Mouse (Mus musculus) neural tube, embryonic 13.5 days (tissue): Measurements from ENCODE around the gene Azin2. TPM values are rescaled to one million over a fixed set of nuclear protein-coding genes. Genes with fewer than 3 reads are reported as not detected.

Experiments
- ATAC-seq: fragments of 200-750 bp; cut with Nextera tagmentation; 2 replicates; pipeline ENCODE4 v1.8.0; 2017; ENCODE audit warnings: low read depth, mild to moderate bottlenecking, moderate TSS enrichment, moderate library complexity
- H3K27ac ChIP-seq: fragments of 300-500 bp; sonication (generic); replicated peaks from 2 replicates; pipeline ENCODE4 v1.5.1; 2015; ENCODE audit warnings: moderate library complexity, mild to moderate bottlenecking, inconsistent platforms
- H3K27me3 ChIP-seq: fragments of 300-500 bp; sonication (generic); 2 replicates; pipeline ENCODE4 v1.6.1; 2015; ENCODE audit warnings: mild to moderate bottlenecking, inconsistent platforms
- H3K36me3 ChIP-seq: fragments of 300-500 bp; sonication (generic); 2 replicates; pipeline ENCODE4 v1.6.1; 2015; ENCODE audit warnings: mild to moderate bottlenecking, inconsistent platforms
- H3K4me1 ChIP-seq: fragments of 300-500 bp; sonication (generic); replicated peaks from 2 replicates; pipeline ENCODE4 v1.6.1; 2015; ENCODE audit warnings: inconsistent platforms
- H3K4me2 ChIP-seq: fragments of 300-500 bp; sonication (generic); 2 replicates; pipeline ENCODE4 v1.6.1; 2015; ENCODE audit warnings: inconsistent platforms, mild to moderate bottlenecking, moderate library complexity
- H3K4me3 ChIP-seq: fragments of 300-500 bp; sonication (generic); 2 replicates; pipeline ENCODE4 v1.5.1; 2015; ENCODE audit warnings: mild to moderate bottlenecking, inconsistent platforms
- H3K9ac ChIP-seq: fragments of 300-500 bp; sonication (generic); 2 replicates; pipeline ENCODE4 v1.6.1; 2015; ENCODE audit warnings: moderate library complexity, mild to moderate bottlenecking, inconsistent platforms
- H3K9me3 ChIP-seq: fragments of 300-500 bp; sonication (generic); 2 replicates; pipeline ENCODE4 v1.6.1; 2016; ENCODE audit warnings: inconsistent platforms
- WGBS: fragments of 180-500 bp; shearing (Covaris S2); methylation state at CpG from one replicate; pipeline ENCODE4 v1.1.7; 2015; 5-methylcytosine and 5-hydroxymethylcytosine counted together
- polyA plus RNA-seq: library from polyadenylated mRNA; unstranded; fragments of >200 nt; fragmentation: Nextera tagmentation; extraction: Ambion mirVana; gene quantifications from 2 replicates; pipeline ENCODE4 v1.2.1, GENCODE M21; 2015

Gene Azin2
- polyA plus RNA-seq: 14.3 and 16.9 TPM in 2 replicates

- Histone ChIP-seq H3K36me3 (no peaks in the 10 kb centered on the region), H3K27ac (peak within 1 kb of the TSS; percentile 73)
- under 1% methylated on average over 71 of the region's 72 CpGs for WGBS
These were observed at the start of gene Azin2 for GRCm38 (mm10) chr4:128962029-128962925. TSS of gene Azin2 (minus strand) at chr4:128962442.

GRCm38 (mm10) chr4:129011604-129012121 is 49.4 kb upstream of the Azin2 start:
- Histone ChIP-seq H3K9me3 (no peaks in the 10 kb centered on the region), H3K36me3 (peaks cover 38% of the 10 kb centered on the region), H3K27me3 (no peaks in the 10 kb centered on the region), H3K9ac (no peak overlapping the region), H3K4me1 (peaks cover 37% of the 10 kb centered on the region), H3K27ac (peak overlapping the region; percentile 54), H3K4me2 (no peak overlapping the region), H3K4me3 (no peak overlapping the region)
- WGBS: 36% methylated on average over 15 of the region's 15 CpGs
- ATAC-seq: peak; percentile 27; the same call in 1 of the 2 replicates

More at GRCm38 (mm10) chr4:128962029-128962925, at the start of gene Azin2:
- Histone ChIP-seq H3K4me3 (peak within 1 kb of the TSS; percentile 64), H3K4me1 (peaks cover 48% of the 10 kb centered on the region), H3K4me2 (peak within 1 kb of the TSS; percentile 75), H3K9me3 (no peaks in the 10 kb centered on the region), H3K27me3 (peaks cover 6% of the 10 kb centered on the region; the same call in 1 of the 2 replicates), H3K9ac (peak within 1 kb of the TSS; percentile 87)
- peak; percentile 96 for ATAC-seq

- H3K36me3 ChIP-seq: peaks cover 54% of the 10 kb centered on the region
These were observed 47.3 kb upstream of the Azin2 start for GRCm38 (mm10) chr4:129009521-129009920.

GRCm38 (mm10) chr4:129008672-129009071 is 46.4 kb upstream of the Azin2 start:
- WGBS: 81% methylated on average over 3 of the region's 3 CpGs
- no peak for ATAC-seq
- no peak overlapping the region for H3K4me3 ChIP-seq
- no peaks in the 10 kb centered on the region for H3K27me3 ChIP-seq
- H3K36me3 ChIP-seq: peaks cover 59% of the 10 kb centered on the region
- H3K4me1 ChIP-seq: peaks cover 37% of the 10 kb centered on the region
- H3K4me2 ChIP-seq: no peak overlapping the region
- H3K27ac ChIP-seq: no peak overlapping the region
- no peak overlapping the region for H3K9ac ChIP-seq
- no peaks in the 10 kb centered on the region for H3K9me3 ChIP-seq

More at GRCm38 (mm10) chr4:129009521-129009920, 47.3 kb upstream of the Azin2 start:
- ATAC-seq: no peak
- H3K4me1 ChIP-seq: peaks cover 37% of the 10 kb centered on the region
- no peak overlapping the region for H3K4me2 ChIP-seq
- no peak overlapping the region for H3K9ac ChIP-seq
- H3K27me3 ChIP-seq: no peaks in the 10 kb centered on the region
- no peak overlapping the region for H3K4me3 ChIP-seq
- 63% methylated on average over 5 of the region's 5 CpGs for WGBS
- no peaks in the 10 kb centered on the region for H3K9me3 ChIP-seq
- peak overlapping the region; percentile 46; the same call in 1 of the 2 replicates for H3K27ac ChIP-seq

- ATAC-seq: no peak
- no peak overlapping the region for H3K4me3 ChIP-seq
- whole genome bisulfite sequencing: 89% methylated on average over 12 of the region's 12 CpGs
- no peaks in the 10 kb centered on the region for H3K27me3 ChIP-seq
- H3K27ac ChIP-seq: no peak overlapping the region
- no peak overlapping the region for H3K4me2 ChIP-seq
- H3K9me3 ChIP-seq: no peaks in the 10 kb centered on the region
- peaks cover 65% of the 10 kb centered on the region for H3K36me3 ChIP-seq
- peaks cover 34% of the 10 kb centered on the region for H3K4me1 ChIP-seq
- no peak overlapping the region for H3K9ac ChIP-seq
These were observed 45.8 kb upstream of the Azin2 start for GRCm38 (mm10) chr4:129008006-129008519.

GRCm38 (mm10) chr4:129003720-129004119 is 41.5 kb upstream of the Azin2 start:
- no peak for ATAC-seq
- Histone ChIP-seq H3K9me3 (no peaks in the 10 kb centered on the region), H3K4me3 (no peak overlapping the region), H3K27ac (no peak overlapping the region), H3K4me2 (no peak overlapping the region), H3K27me3 (no peaks in the 10 kb centered on the region), H3K4me1 (peaks cover 1% of the 10 kb centered on the region; the same call in 1 of the 2 replicates), H3K36me3 (peaks cover 84% of the 10 kb centered on the region), H3K9ac (no peak overlapping the region)
- 88% methylated on average over 8 of the region's 8 CpGs for WGBS

- Histone ChIP-seq H3K36me3 (peaks cover 61% of the 10 kb centered on the region), H3K9ac (no peak overlapping the region), H3K4me3 (no peak overlapping the region), H3K27ac (no peak overlapping the region), H3K9me3 (no peaks in the 10 kb centered on the region), H3K4me1 (peaks cover 10% of the 10 kb centered on the region; the same call in 1 of the 2 replicates), H3K27me3 (no peaks in the 10 kb centered on the region), H3K4me2 (no peak overlapping the region)
- 92% methylated on average over 3 of the region's 3 CpGs for WGBS
- ATAC-seq: no peak
These were observed 38.5 kb upstream of the Azin2 start for GRCm38 (mm10) chr4:129000786-129001185.

- Histone ChIP-seq H3K27me3 (no peaks in the 10 kb centered on the region), H3K27ac (no peak overlapping the region), H3K4me3 (no peak overlapping the region), H3K36me3 (peaks cover 41% of the 10 kb centered on the region), H3K9me3 (no peaks in the 10 kb centered on the region), H3K9ac (no peak overlapping the region), H3K4me1 (peaks cover 29% of the 10 kb centered on the region), H3K4me2 (no peak overlapping the region)
- no peak for ATAC-seq
- 87% methylated on average over 8 of the region's 8 CpGs for WGBS
These were observed 36.2 kb upstream of the Azin2 start for GRCm38 (mm10) chr4:128998401-128998800.

GRCm38 (mm10) chr4:128997258-128997657 is 35.0 kb upstream of the Azin2 start:
- no peak overlapping the region for H3K9ac ChIP-seq
- 60% methylated on average over 8 of the region's 8 CpGs for WGBS

GRCm38 (mm10) chr4:128995238-128995637 is 33.0 kb upstream of the Azin2 start:
- 49% methylated on average over 7 of the region's 7 CpGs for WGBS
- no peak for ATAC-seq
- no peak overlapping the region for H3K4me2 ChIP-seq
- 0 out of 2 replicates have a peak, but pooled peaks cover 5% of the 10 kb centered on the region for H3K27me3 ChIP-seq
- H3K36me3 ChIP-seq: peaks cover 12% of the 10 kb centered on the region
- no peak overlapping the region for H3K27ac ChIP-seq
- no peak overlapping the region for H3K9ac ChIP-seq
- H3K4me3 ChIP-seq: no peak overlapping the region; the same call in 1 of the 2 replicates
- no peaks in the 10 kb centered on the region for H3K9me3 ChIP-seq
- peaks cover 29% of the 10 kb centered on the region for H3K4me1 ChIP-seq

More at GRCm38 (mm10) chr4:128997258-128997657, 35.0 kb upstream of the Azin2 start:
- Histone ChIP-seq H3K4me3 (no peak overlapping the region), H3K4me2 (no peak overlapping the region), H3K9me3 (no peaks in the 10 kb centered on the region), H3K27me3 (no peaks in the 10 kb centered on the region), H3K36me3 (peaks cover 30% of the 10 kb centered on the region), H3K4me1 (peaks cover 29% of the 10 kb centered on the region), H3K27ac (no peak overlapping the region)
- no peak for ATAC-seq

- Histone ChIP-seq H3K4me2 (peak overlapping the region; percentile 77), H3K36me3 (no peaks in the 10 kb centered on the region), H3K9ac (peak overlapping the region; percentile 80), H3K4me1 (peaks cover 28% of the 10 kb centered on the region), H3K9me3 (no peaks in the 10 kb centered on the region), H3K27ac (no peak overlapping the region), H3K4me3 (peak overlapping the region; percentile 65), H3K27me3 (0 out of 2 replicates have a peak, but pooled peaks cover 11% of the 10 kb centered on the region)
- WGBS: 3% methylated on average over 12 of the region's 12 CpGs
- ATAC-seq: 0 out of 2 replicates have a peak, but pooled peaks have one; percentile 38
These were observed 31.4 kb upstream of the Azin2 start for GRCm38 (mm10) chr4:128993675-128994074.
